Mouse (Mus musculus): ENCODE measurements around the gene Serpinb3c. TPM values are rescaled to one million over a fixed set of nuclear protein-coding genes. Genes with fewer than 3 reads are reported as not detected.
"Not testable (repeated sequence)": the region's sequence is repeated elsewhere in the genome, so short reads cannot be mapped to it uniquely, and the experiment has no call there.

The Serpinb3c gene
- not detected for total RNA-seq (2021)
- long read RNA-seq, experiment 1: 0 reads
- long read RNA-seq, experiment 2: 0 reads

GRCm38 (mm10) chr1:107278261-107278660 lies at the start of gene Serpinb3c, which contains the start of gene Serpinb3b:
Serpinb3c (minus strand) TSS chr1:107278371.
Serpinb3b (minus strand) TSS chr1:107278361.
- DNase-seq; intact Hi-C loops (cut with DNase I): not testable (repeated sequence)

GRCm38 (mm10) chr1:107243170-107243569 lies 35.0 kb downstream of the Serpinb3c start:
- intact Hi-C loops (cut with DNase I): loop anchor here (5.0 to 10.0 kb wide), 2 partner anchors 242 to 354 kb away; no protein-coding TSS in a partner anchor
- DNase-seq: not testable (repeated sequence)

Other genes with a start within 250 kb of the Serpinb3c start
- gene Serpinb3a, start 226.1 kb downstream of the Serpinb3c start, total RNA-seq (2021): not detected
- gene Serpinb3d, start 194.9 kb downstream of the Serpinb3c start, total RNA-seq (2021): not detected
- gene Serpinb3b, start within 50 bp of the Serpinb3c start, total RNA-seq (2021): not detected
- gene Serpinb11, start 82.8 kb upstream of the Serpinb3c start, total RNA-seq (2021): not detected
- not detected for gene Serpinb7, start 121.3 kb upstream of the Serpinb3c start, total RNA-seq (2021)
- gene Serpinb2, start 233.1 kb upstream of the Serpinb3c start, total RNA-seq (2021): not detected

All from gastrocnemius, postnatal 36 days (tissue).